Mouse (Mus musculus) liver, adult 2 months (tissue): ENCODE measurements at regions not wholly inside any gene's neighbourhood (a gene's known extent, or its start where the extent isn't known, plus 50 kb on each side); places are given as distances from the start of the nearest gene placed in this dataset.

Experiments
- DNase-seq: peaks from one replicate; pipeline ENCODE4 v3.0.0-alpha.2; 2011; ENCODE audit warnings: low read depth, low spot score; ENCODE audit errors: extremely low read depth
- H3K27ac ChIP-seq: fragments of 200-500 bp; replicated peaks from 2 replicates; pipeline ENCODE4 v1.5.1; 2012; ENCODE audit warnings: low read depth, mild to moderate bottlenecking, control low read depth, inconsistent platforms, low read length; ENCODE audit not compliant: insufficient read depth
- H3K27me3 ChIP-seq: fragments of 200-500 bp; 2 replicates; pipeline ENCODE4 v1.6.1; 2012; ENCODE audit warnings: mild to moderate bottlenecking, moderate library complexity, low read length, inconsistent platforms; ENCODE audit not compliant: control insufficient read depth, insufficient read depth
- H3K36me3 ChIP-seq: fragments of 200-500 bp; 2 replicates; pipeline ENCODE4 v1.6.1; 2012; ENCODE audit warnings: low read length, inconsistent platforms; ENCODE audit not compliant: control insufficient read depth, insufficient read depth
- H3K4me1 ChIP-seq: fragments of 200-500 bp; 2 replicates; pipeline ENCODE4 v1.6.1; 2011; ENCODE audit warnings: low read length; ENCODE audit not compliant: control insufficient read depth, insufficient read depth
- H3K4me3 ChIP-seq: fragments of 200-500 bp; 2 replicates; pipeline ENCODE4 v1.5.1; 2011; ENCODE audit warnings: low read depth, mild to moderate bottlenecking, control low read depth, low read length, moderate library complexity; ENCODE audit not compliant: insufficient read depth
- H3K79me2 ChIP-seq: fragments of 200-500 bp; 2 replicates; pipeline ENCODE4 v1.6.1; 2012; ENCODE audit warnings: inconsistent platforms, mild to moderate bottlenecking, low read length, moderate library complexity; ENCODE audit not compliant: control insufficient read depth, insufficient read depth
- H3K9ac ChIP-seq: fragments of 200-500 bp; 2 replicates; pipeline ENCODE4 v1.6.1; 2012; ENCODE audit warnings: low read depth, mild to moderate bottlenecking, control low read depth, inconsistent platforms, low read length
- CTCF ChIP-seq: fragments of 200-500 bp; IDR thresholded peaks from 2 replicates; pipeline ENCODE4 v1.5.1; 2011; ENCODE audit warnings: low read depth, low read length, control low read depth
- POLR2A ChIP-seq: fragments of 200-500 bp; IDR thresholded peaks from 2 replicates; pipeline ENCODE4 v1.6.1; 2011; ENCODE audit warnings: low read length, control low read depth; ENCODE audit not compliant: insufficient read depth; ENCODE audit errors: extremely low read depth
- WGBS: fragments of 180-500 bp; shearing (Covaris S2); methylation state at CpG from one replicate; pipeline ENCODE4 v1.1.7; 2018; 5-methylcytosine and 5-hydroxymethylcytosine counted together

DNA sequence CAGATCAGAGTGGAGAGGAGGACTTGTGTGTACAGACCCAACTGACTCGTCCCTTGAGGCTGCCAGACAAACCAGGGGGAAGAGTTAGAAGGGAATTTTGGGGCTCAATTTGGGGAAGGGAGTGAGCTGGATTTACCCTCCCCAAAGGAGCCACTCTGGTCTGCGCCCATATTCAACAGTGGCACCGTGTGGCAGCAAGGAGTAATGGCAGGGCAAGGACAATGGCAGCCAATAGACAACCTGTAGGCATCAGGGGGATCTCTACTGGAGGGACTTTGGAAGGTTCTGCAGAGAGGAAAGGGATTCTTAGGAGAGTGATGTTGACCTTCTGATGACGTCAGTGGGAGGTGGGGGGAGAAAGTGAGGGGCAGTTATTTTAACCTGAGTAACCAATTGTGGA, 1590.7 kb upstream of the Gulo start:
- no peak for DNase-seq
- Histone ChIP-seq H3K9ac (no peak overlapping the region), H3K79me2 (no peaks in the 10 kb centered on the region), H3K4me1 (no peaks in the 10 kb centered on the region), H3K27me3 (no peaks in the 10 kb centered on the region), H3K36me3 (no peaks in the 10 kb centered on the region), H3K27ac (no peak overlapping the region), H3K4me3 (no peak overlapping the region)
- TF ChIP-seq POLR2A (no peak), CTCF (peak; percentile 78)
- 17% methylated on average over 4 of the region's 4 CpGs for WGBS

DNA sequence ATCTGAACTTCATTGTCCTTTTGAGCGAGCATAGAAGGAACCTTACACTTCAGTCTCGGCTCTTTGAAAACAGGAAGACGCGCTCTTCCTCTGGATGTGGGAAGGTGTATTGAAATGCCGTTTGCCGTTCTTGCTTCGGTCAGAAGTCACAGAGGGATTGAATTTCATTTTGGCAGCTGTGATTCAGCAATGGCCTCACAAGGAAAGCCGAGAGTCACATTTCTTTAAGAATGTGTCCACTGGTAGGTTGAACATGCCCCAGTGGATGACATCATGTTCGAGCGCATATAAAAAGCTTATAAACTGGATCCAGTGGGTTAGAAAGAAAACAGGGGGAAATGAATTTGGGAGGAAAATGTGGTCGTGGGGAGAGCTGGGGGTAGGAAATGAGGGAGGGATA, 1579.6 kb upstream of the Gulo start:
- 88% methylated on average over 11 of the region's 11 CpGs for WGBS
- Histone ChIP-seq H3K79me2 (no peaks in the 10 kb centered on the region), H3K9ac (no peak overlapping the region), H3K4me1 (no peaks in the 10 kb centered on the region), H3K36me3 (no peaks in the 10 kb centered on the region), H3K27ac (no peak overlapping the region), H3K4me3 (no peak overlapping the region), H3K27me3 (no peaks in the 10 kb centered on the region)
- TF ChIP-seq POLR2A (no peak), CTCF (no peak)
- DNase-seq: no peak

DNA sequence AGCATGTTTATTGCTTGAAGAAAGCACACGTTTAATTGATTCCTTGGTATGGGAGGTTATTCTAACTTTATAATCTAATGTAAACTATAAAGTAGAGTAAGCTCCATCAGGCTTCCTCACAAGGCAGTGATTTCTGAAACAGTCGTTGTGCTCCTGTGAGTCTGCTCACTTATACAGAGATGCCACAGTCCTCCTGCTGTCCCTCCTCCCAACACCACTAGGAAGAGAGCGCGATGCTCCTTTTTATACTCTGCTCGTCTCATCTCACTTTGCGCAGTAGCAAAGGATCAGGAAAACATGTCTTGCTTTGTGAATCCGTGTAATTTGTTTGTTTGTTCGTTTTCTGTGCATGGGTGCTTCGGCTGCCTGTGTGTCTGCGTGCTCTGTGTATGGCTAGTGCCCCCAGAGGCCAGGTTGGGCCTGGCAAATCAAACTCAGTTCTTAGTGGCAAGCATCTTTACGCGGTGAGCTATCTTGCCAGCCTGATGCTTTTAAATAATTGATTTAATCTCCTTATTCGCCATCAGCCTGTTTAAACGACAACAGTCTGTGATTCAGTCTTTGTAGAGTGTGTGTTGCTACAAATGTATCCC, 1575.5 kb upstream of the Gulo start:
- no peak overlapping the region for H3K9ac ChIP-seq
- H3K79me2 ChIP-seq: no peaks in the 10 kb centered on the region
- H3K4me1 ChIP-seq: no peaks in the 10 kb centered on the region
- no peak overlapping the region for H3K4me3 ChIP-seq
- TF ChIP-seq CTCF: peak; percentile 26; the same call in 1 of the 2 replicates
- TF ChIP-seq POLR2A: no peak
- no peaks in the 10 kb centered on the region for H3K27me3 ChIP-seq
- 59% methylated on average over 14 of the region's 14 CpGs for WGBS
- no peak overlapping the region for H3K27ac ChIP-seq
- DNase-seq: no peak
- no peaks in the 10 kb centered on the region for H3K36me3 ChIP-seq

DNA sequence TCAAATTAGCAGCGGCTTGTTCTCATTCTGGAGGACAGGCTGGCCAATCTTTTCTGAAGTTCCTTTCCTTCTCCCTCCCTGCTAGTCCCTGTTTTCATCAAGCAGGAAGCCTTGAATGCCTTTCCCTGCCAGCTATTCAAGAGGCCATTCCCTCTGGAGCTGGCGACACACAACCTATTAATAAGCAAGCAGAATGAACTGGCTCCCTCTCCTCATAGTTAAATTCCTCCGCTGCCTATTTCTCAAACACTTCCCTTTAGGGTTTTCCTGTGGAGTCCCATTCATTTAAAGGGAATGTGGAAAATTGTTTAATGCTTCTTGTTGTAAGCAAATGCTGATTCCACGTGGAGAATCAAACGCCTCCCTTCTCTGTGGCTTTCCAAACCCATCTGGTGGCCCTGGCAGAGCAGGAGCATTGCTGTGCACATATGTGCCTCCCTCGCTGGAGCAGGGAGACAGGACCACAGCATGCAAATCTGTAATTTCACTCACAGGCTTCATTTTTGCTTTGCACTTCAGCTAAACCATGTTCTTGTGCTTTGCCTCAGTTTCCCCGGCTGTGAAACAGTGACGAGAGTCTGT, 1573.3 kb upstream of the Gulo start:
- TF ChIP-seq POLR2A (no peak), CTCF (no peak)
- Histone ChIP-seq H3K27ac (no peak overlapping the region), H3K4me3 (no peak overlapping the region), H3K9ac (no peak overlapping the region), H3K79me2 (no peaks in the 10 kb centered on the region), H3K36me3 (no peaks in the 10 kb centered on the region), H3K4me1 (no peaks in the 10 kb centered on the region), H3K27me3 (no peaks in the 10 kb centered on the region)
- 83% methylated on average over 8 of the region's 8 CpGs for WGBS
- no peak for DNase-seq

DNA sequence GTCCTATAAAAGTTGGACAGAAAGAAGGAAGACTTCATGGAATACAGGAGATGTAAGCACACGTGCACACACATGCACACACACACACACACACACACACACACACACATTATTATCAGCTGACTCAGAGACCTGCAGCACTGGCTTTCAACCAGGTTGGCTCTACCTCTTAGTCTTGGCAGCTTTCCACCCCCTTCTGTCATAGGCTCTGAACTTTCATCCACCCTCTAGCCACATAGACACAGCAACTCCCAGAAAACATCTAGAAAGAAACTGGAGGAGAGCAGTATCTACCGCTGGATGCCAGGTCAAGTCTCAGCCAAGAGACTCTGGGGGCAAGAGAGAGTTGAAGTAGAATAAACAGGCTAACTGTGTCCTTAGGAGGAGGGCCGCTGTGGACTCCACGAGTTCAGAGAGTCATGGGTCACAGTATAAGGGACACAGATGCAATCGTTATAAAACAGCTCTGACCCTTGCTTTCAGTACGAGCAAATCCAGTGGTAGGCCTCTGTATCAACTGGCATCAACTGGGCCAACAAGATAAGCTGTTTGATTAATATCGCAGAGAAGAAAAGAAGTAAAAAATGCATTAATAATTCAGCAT, 1565.4 kb upstream of the Gulo start:
- no peaks in the 10 kb centered on the region for H3K36me3 ChIP-seq
- H3K79me2 ChIP-seq: no peaks in the 10 kb centered on the region
- DNase-seq: peak; percentile 88
- TF ChIP-seq CTCF (no peak), POLR2A (no peak)
- H3K27ac ChIP-seq: peak overlapping the region; percentile 43
- no peak overlapping the region for H3K9ac ChIP-seq
- no peaks in the 10 kb centered on the region for H3K27me3 ChIP-seq
- H3K4me3 ChIP-seq: no peak overlapping the region
- no peaks in the 10 kb centered on the region; the same call in 1 of the 2 replicates for H3K4me1 ChIP-seq
- WGBS: 19% methylated on average over 7 of the region's 7 CpGs

DNA sequence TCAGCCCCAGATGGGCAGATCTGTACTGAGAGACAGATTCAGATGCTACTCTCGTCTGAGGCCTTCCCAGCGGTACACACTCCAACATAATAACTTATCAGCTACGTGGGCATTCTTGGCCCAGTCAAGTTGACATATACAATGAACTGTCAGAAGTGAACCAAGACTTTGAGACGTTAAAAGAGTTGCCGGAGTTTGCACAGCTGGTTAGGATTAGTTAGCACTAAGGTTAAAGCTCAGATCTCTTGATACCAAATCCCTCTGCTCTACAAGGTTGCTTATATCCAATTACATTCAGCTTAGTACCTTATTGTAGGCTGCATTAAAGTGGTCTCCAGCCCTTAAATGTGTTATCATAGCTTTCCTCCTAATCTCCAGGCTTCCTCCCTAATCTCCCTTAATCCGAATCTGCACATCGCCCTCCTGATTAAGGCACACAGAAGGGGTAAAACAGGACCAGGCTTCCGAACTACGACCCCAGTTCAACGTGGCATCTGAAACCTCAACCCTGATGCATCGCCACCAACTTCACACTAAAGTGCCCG, 1564.5 kb upstream of the Gulo start:
- no peak overlapping the region for H3K27ac ChIP-seq
- TF ChIP-seq POLR2A (no peak), CTCF (no peak)

More for the DNA sequence above, 1564.5 kb upstream of the Gulo start:
- H3K27me3 ChIP-seq: no peaks in the 10 kb centered on the region
- DNase-seq: no peak
- no peak overlapping the region for H3K9ac ChIP-seq
- H3K79me2 ChIP-seq: no peaks in the 10 kb centered on the region
- H3K4me3 ChIP-seq: no peak overlapping the region
- H3K36me3 ChIP-seq: no peaks in the 10 kb centered on the region
- no peaks in the 10 kb centered on the region; the same call in 1 of the 2 replicates for H3K4me1 ChIP-seq
- WGBS: 85% methylated on average over 12 of the region's 12 CpGs
